Mouse (Mus musculus): ENCODE data around the gene Siah3. TPM values are rescaled to one million over a fixed set of nuclear protein-coding genes. Genes with fewer than 3 reads are reported as not detected.
A peak's percentile ranks its signal among the peaks of the same experiment; 100 is the strongest.
"Not testable (repeated sequence)": the region's sequence is repeated elsewhere in the genome, so short reads cannot be mapped to it uniquely, and the experiment has no call there.

Gene Siah3
- total RNA-seq (2021), result 10 to 100 TPM; 11.4 to 12.5 TPM
- long read RNA-seq, experiment 1, full-length matches to known transcripts, result 2 of 7 reads
- long read RNA-seq, experiment 1, partial matches to known transcripts, result 0 of 7 reads
- long read RNA-seq, experiment 1, other reads (novel, unspliced or antisense), result 5 of 7 reads
- long read RNA-seq, experiment 2, full-length matches to known transcripts, result 1 of 4 reads
- long read RNA-seq, experiment 2, partial matches to known transcripts, result 3 of 4 reads
- long read RNA-seq, experiment 2, other reads (novel, unspliced or antisense), result 0 of 4 reads

GRCm38 (mm10) chr14:75455743-75456421 is at the start of gene Siah3:
Gene Siah3, plus strand, starts transcription at chr14:75455982.
- peak; percentile 72 to 92 for DNase-seq (ENCODE audit: low spot score in 2 of 2)
- intact Hi-C loops (cut with DNase I), result loop anchor here (5.0 to 10.0 kb wide), 3 partner anchors 71 to 259 kb away; partner anchors contain the start of gene Erich6b

DNA sequence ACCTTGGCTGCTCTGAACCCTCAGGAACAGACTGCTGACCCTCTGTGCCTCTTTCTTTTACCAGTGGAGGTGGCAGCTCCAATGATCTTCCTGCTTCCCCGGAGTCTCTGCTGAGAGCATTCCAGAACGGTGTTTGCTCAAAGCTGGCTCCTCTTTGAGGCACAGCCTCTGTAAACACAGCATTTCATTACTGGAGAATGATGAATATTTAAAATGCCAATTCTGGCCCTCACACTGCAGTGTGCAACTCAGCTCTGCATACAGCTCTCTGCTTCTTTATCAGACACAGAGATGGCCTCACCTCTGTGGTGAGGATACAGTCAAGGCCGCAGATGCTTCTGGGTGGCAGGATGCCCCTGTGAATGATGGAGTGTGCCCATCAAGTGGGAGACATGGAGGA is 46.0 kb upstream of the Siah3 start:
- peak in 1 of 2 experiments; percentile 25 for DNase-seq (ENCODE audit: low spot score in 2 of 2)
- intact Hi-C loops (cut with DNase I), result no loop called here

DNA sequence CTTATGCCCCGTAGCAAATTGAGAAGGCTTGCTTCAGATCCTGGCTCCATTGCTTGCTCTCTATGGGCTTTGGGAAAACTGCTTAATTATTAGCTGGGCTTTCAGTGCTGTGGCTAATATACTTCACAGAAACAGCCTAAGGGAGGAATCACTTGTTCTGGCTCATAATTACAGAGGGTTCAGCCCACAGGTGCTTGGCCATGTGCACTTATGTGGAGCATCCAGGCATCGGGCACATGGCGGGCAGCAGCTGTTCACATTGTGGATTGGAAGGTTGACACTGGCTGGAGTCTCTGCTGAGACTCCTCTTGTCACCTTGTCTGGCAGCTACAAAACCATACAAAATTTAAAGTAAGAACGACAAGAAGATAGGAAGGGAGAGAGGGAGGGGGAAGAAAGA is 45.4 kb upstream of the Siah3 start:
- no peak for DNase-seq (ENCODE audit: low spot score in 2 of 2)
- intact Hi-C loops (cut with DNase I), result no loop called here

GRCm38 (mm10) chr14:75418721-75419120 is 37.1 kb upstream of the Siah3 start:
- no peak for DNase-seq (ENCODE audit: low spot score in 2 of 2)
- intact Hi-C loops (cut with DNase I), result no loop called here

- DNase-seq (ENCODE audit: low spot score in 2 of 2), result no peak
- intact Hi-C loops (cut with DNase I), result no loop called here
Measured at GRCm38 (mm10) chr14:75419876-75420275, 35.9 kb upstream of the Siah3 start.

DNA sequence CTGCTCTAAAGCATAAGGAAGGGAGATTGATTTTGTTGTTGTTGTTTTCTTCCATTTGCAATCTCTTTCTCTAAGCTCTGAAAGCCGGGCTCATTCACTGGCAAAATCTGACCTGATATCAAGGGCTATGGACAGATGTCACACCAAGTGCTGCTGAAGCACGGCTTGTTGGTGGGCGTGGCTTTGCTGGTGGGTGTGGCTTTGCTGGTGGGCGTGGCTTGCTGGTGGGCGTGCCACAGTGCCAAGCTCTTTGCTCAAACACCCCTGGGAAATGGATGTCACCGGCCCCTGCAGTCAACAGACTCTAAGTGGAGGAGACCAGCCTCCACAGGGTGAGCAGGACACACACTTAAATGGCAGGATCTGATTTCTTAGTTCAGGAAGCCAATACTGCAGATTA is 35.0 kb upstream of the Siah3 start:
- intact Hi-C loops (cut with DNase I), result no loop called here
- no peak for DNase-seq (ENCODE audit: low spot score in 2 of 2)

DNA sequence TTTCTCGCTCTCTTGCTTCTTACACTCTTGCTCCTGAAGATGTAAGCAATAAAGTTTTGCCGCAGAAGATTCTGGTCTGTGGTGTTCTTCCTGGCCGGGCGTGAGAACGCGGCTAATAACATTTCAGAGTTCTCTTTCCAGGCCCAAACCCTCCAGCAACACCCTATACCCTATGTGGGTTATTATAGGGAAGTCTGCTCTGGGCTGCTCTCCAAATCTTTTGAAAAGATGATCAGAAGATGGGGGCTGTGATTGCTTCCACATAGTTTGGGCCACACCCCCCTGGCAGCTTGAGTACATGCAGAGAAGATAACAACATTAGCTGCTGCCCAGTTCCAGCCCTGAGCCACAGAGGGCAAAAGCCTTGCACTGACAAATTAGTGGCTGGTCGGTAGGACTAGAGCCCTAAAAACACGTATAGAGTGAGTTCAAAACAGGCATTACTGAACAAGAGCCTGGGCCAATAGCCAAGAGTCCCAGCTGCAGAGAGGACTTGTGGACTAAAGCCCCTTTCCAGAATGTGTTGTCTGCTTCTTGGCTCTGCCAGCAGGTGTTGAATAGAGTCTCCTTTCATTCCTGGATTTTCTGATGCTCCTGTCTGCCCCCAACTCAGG is 24.5 kb upstream of the Siah3 start:
- intact Hi-C loops (cut with DNase I), result no loop called here
- DNase-seq (ENCODE audit: low spot score in 2 of 2), result no peak

DNA sequence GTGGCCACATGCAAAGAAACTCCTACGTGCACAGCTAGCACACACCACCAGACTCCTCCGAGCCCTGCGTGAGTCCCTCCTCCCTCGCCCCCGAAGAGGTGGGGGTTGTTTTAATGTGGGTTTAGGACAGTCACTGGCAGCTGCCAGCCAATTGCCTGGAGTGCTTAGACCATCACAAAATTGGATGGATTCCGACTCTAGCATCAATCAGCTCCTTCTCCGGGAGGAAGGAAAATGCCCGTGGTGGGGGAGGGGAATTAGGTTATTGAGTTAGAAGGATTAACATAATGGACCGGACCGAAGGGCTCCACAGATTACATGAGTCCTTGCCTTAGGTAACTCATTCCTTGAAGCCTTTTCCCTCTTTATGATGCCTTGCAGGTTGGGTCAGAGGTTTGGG is 22.9 kb upstream of the Siah3 start:
- intact Hi-C loops (cut with DNase I), result no loop called here
- DNase-seq (ENCODE audit: low spot score in 2 of 2), result no peak

GRCm38 (mm10) chr14:75434576-75434975 is 21.2 kb upstream of the Siah3 start:
- intact Hi-C loops (cut with DNase I), result no loop called here
- no peak for DNase-seq (ENCODE audit: low spot score in 2 of 2)

- DNase-seq (ENCODE audit: low spot score in 2 of 2), result peak in 1 of 2 experiments; percentile 62
- intact Hi-C loops (cut with DNase I), result no loop called here
Measured at GRCm38 (mm10) chr14:75444486-75445105, 11.2 kb upstream of the Siah3 start.

- intact Hi-C loops (cut with DNase I), result no loop called here
- peak; percentile 87 to 94 for DNase-seq (ENCODE audit: low spot score in 2 of 2)
Measured at GRCm38 (mm10) chr14:75445281-75445947, 10.4 kb upstream of the Siah3 start.

DNA sequence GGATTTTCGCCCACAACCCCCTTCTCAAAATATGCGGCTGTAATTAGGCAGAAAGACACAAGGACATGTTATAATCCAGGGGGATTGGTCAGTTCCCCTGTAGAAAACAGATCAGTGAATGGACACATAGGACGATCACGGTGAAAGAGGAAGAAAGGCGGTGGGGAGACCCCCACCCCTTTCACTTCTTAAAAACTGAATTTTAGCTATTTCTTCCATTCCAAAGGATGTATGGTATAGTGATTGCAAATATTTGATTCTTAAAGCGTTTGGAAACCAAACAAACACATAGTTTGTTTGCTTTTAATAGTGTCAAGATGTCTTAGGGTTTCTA is 9.9 kb upstream of the Siah3 start:
- intact Hi-C loops (cut with DNase I), result no loop called here
- DNase-seq (ENCODE audit: low spot score in 2 of 2), result no peak

- intact Hi-C loops (cut with DNase I); DNase-seq (ENCODE audit: low spot score in 2 of 2): not testable (repeated sequence)
Measured at GRCm38 (mm10) chr14:75446314-75446713, 9.5 kb upstream of the Siah3 start.

- intact Hi-C loops (cut with DNase I), result loop anchor here (10.0 kb wide), 1 partner anchor 261 kb away; no protein-coding TSS in a partner anchor
- no peak for DNase-seq (ENCODE audit: low spot score in 2 of 2)
Measured at GRCm38 (mm10) chr14:75453906-75454305, 1.9 kb upstream of the Siah3 start.

- no peak for DNase-seq (ENCODE audit: low spot score in 2 of 2)
- intact Hi-C loops (cut with DNase I), result loop anchor here (5.0 to 10.0 kb wide), 3 partner anchors 73 to 260 kb away; partner anchors contain the start of gene Erich6b
Measured at GRCm38 (mm10) chr14:75454716-75455115, 1.1 kb upstream of the Siah3 start.

DNA sequence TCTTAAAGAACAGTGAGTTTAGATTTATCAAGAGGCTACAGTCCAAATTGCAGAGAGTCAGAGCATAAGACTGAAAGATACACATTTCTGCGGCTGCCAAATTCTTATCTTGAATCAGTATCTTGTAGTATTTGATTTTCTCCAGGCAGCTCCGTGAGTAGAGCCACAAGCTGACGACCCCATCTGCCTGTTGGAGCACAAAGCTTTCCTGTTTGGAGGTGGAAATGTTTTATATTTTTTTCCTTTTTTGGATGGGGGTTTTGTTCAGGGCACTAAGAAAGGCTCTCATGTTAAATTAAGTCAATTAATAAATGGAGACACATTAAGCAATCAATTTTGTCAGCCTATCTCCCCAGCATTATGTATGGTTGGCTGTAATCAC is 430 bp upstream of the Siah3 start:
- DNase-seq (ENCODE audit: low spot score in 2 of 2), result no peak
- intact Hi-C loops (cut with DNase I), result loop anchor here (5.0 to 10.0 kb wide), 3 partner anchors 72 to 259 kb away; partner anchors contain the start of gene Erich6b

DNA sequence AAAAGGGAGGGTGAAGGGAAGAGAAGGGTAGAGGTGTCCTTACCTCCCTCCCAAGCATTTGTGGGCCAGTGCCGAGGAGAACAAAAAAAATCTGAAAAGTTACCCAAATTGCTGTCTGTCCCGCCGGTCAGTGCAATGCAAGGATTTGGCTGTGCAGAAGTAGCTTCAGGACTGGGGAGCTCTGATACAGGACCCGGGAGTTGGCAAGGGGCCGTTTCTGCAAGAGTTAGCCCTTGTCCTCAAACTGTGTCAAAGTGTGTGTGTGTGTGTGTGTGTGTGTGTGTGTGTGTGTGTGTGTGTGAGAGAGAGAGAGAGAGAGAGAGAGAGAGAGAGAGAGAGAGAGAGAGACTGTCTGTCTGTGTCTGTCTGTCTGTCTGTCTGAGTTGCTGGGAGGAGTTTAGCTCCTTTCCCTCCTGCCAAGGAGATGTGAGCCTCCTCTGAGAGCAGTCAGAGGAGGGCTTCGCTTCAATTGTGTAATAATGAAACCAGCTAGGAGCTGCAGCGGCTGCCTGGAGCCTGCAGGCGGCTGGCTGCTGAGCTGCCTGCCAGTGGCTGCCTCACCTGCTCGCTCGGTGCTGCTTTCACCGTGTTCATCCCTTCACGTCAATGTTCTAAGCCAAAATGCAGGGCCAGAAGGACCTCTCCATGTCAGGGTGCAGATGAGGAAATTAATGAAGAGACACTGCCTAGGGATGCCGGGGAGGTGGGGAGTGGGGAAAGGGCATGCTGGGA is 873 bp downstream of the Siah3 start:
- intact Hi-C loops (cut with DNase I), result loop anchor here (5.0 to 10.0 kb wide), 3 partner anchors 71 to 258 kb away; partner anchors contain the start of gene Erich6b
- peak; percentile 71 to 82 for DNase-seq (ENCODE audit: low spot score in 2 of 2)

DNA sequence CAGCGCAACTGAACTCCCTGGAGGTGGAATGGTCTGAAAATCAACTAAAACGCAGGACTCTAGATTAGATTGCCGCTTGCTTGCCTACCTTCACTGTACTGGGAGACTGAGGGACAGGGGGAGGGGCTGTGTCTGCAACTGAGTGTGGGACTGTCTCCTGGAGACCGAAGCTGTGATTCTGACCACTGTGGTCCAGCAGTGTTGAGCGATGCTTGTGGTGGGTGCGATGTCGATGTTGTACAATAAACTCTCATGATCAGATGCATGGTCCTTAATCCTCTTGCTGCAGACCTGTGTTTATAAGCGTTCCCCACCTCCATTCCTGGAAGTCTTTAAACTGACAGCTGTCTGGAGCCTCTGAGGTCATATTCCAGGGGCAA is 1.4 kb downstream of the Siah3 start:
- DNase-seq (ENCODE audit: low spot score in 2 of 2), result peak in 1 of 2 experiments; percentile 44
- intact Hi-C loops (cut with DNase I), result loop anchor here (5.0 to 10.0 kb wide), 3 partner anchors 70 to 258 kb away; partner anchors contain the start of gene Erich6b

- intact Hi-C loops (cut with DNase I), result loop anchor here (5.0 to 10.0 kb wide), 3 partner anchors 68 to 255 kb away; partner anchors contain the start of gene Erich6b
- no peak for DNase-seq (ENCODE audit: low spot score in 2 of 2)
Measured at GRCm38 (mm10) chr14:75459431-75459830, 3.6 kb downstream of the Siah3 start.

Measured in left cerebral cortex, postnatal 14 days (tissue).